Mouse (Mus musculus): ENCODE results near the gene Spast. TPM values are rescaled to one million over a fixed set of nuclear protein-coding genes. Genes with fewer than 3 reads are reported as not detected.
"Not testable (repeated sequence)": the region's sequence is repeated elsewhere in the genome, so short reads cannot be mapped to it uniquely, and the experiment has no call there.

The Spast gene
- polyA plus RNA-seq, 1 experiment from 2014 or later, result 21.0 TPM

DNA sequence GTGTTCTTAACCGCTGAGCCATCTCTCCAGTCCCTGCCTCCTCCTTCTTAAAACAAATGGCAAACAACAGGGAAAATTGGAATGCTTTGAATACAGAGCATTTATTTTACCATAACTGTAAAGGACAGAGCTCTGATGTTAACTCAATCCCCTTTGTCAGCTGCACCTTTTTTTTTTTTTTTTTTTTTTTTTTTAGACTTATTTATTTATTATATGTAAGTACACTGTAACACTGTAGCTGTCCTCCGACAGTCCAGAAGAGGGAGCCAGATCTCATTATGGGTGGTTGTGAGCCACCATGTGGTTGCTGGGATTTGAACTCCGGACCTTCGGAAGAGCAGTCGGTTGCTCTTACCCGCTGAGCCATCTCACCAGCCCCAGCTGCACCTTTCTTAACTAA lies 20.1 kb upstream of the Spast start:
- Histone ChIP-seq H3K9me3 (ENCODE audit: control insufficient read depth, low read depth, low read length) (no peaks in the 10 kb centered on the region), H3K36me3 (ENCODE audit: control insufficient read depth, insufficient read depth, low read length) (peaks cover 4% of the 10 kb centered on the region; the same call in 1 of the 2 replicates), H3K27me3 (ENCODE audit: control insufficient read depth, insufficient read depth, low read length) (no peaks in the 10 kb centered on the region), H3K4me1 (ENCODE audit: control insufficient read depth, insufficient read depth, low read length) (peaks cover 5% of the 10 kb centered on the region; the same call in 1 of the 2 replicates), H3K4me3 (ENCODE audit: low read depth, low read length) (no peak overlapping the region), H3K27ac (ENCODE audit: low read length) (no peak overlapping the region), H3K9ac (replicated peaks; ENCODE audit: low read depth, low read length) (no peak overlapping the region), H3K4me2 (replicated peaks; ENCODE audit: low read depth, low read length) (no peak overlapping the region)
- WGBS, result 87% methylated on average over 6 of the region's 6 CpGs
- ATAC-seq (ENCODE audit: insufficient number of reproducible peaks, insufficient read depth, low FRiP score, low read depth), result no peak

DNA sequence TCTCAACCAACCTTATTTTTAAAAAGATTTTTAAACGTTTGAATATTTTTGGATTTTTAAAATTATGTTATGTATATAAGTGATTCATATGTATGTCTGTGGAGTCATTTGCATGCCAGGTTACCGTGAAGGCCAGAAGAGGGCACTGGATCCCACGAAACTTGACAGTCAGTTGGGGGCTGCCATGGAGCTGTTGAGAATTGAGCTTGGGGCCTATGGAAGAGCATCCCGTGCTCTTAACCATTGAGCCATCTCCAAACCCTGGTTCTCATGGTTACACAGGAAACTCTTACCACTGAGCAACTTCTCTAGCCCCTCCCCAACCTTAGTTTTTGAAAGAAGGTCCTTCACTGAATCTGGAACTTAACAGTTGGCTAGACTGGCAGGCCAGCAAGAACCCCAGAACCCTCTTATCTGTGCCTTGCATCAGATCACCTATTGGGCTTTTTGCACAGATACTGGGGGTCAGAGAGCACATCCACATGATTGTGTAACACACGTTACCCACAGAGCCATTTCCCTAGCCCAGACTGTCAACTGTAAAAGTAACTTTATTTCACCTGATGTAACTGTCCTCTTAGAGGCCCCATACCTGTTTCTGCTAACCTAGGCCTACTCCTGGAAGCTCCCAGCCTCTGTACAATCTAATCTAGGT lies 16.3 kb upstream of the Spast start:
- Histone ChIP-seq H3K9me3 (ENCODE audit: control insufficient read depth, low read depth, low read length) (no peaks in the 10 kb centered on the region), H3K36me3 (ENCODE audit: control insufficient read depth, insufficient read depth, low read length) (no peaks in the 10 kb centered on the region), H3K4me3 (ENCODE audit: low read depth, low read length) (no peak overlapping the region), H3K4me2 (replicated peaks; ENCODE audit: low read depth, low read length) (no peak overlapping the region), H3K27ac (ENCODE audit: low read length) (no peak overlapping the region), H3K4me1 (ENCODE audit: control insufficient read depth, insufficient read depth, low read length) (no peaks in the 10 kb centered on the region), H3K27me3 (ENCODE audit: control insufficient read depth, insufficient read depth, low read length) (no peaks in the 10 kb centered on the region), H3K9ac (replicated peaks; ENCODE audit: low read depth, low read length) (no peak overlapping the region)
- no peak for ATAC-seq (ENCODE audit: insufficient number of reproducible peaks, insufficient read depth, low FRiP score, low read depth)
- WGBS, result 50% methylated on average over 5 of the region's 5 CpGs

DNA sequence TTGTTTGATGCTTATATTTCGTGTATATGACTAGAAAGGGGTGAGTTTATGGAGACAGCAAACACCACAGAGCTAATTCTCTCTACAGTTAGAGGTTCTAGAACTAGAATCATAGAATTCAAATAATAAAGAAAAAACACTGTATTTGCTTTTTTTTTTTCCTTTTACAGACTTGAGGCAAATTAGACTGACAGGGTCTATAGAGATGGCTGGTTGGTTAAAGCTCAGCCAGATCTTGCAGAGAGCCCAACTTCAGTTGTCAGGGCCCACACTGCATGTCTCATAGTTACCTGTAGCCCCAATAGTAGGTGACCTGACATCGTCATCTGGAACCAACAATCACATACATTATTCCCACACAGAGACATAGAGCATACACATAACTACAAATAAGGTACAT lies 14.9 kb upstream of the Spast start, which contains the start of gene Dpy30:
Gene Dpy30, minus strand, starts transcription at position 101 of the 400 bp plus-strand sequence.
- Histone ChIP-seq H3K27me3 (ENCODE audit: control insufficient read depth, insufficient read depth, low read length) (no peaks in the 10 kb centered on the region), H3K4me2 (replicated peaks; ENCODE audit: low read depth, low read length) (no peak within 1 kb of the TSS), H3K9me3 (ENCODE audit: control insufficient read depth, low read depth, low read length) (no peaks in the 10 kb centered on the region), H3K4me3 (ENCODE audit: low read depth, low read length) (no peak within 1 kb of the TSS), H3K9ac (replicated peaks; ENCODE audit: low read depth, low read length) (no peak within 1 kb of the TSS), H3K27ac (ENCODE audit: low read length) (no peak within 1 kb of the TSS), H3K36me3 (ENCODE audit: control insufficient read depth, insufficient read depth, low read length) (no peaks in the 10 kb centered on the region), H3K4me1 (ENCODE audit: control insufficient read depth, insufficient read depth, low read length) (no peaks in the 10 kb centered on the region)
- 76% methylated on average over 2 of the region's 2 CpGs for WGBS
- ATAC-seq (ENCODE audit: insufficient number of reproducible peaks, insufficient read depth, low FRiP score, low read depth), result no peak

DNA sequence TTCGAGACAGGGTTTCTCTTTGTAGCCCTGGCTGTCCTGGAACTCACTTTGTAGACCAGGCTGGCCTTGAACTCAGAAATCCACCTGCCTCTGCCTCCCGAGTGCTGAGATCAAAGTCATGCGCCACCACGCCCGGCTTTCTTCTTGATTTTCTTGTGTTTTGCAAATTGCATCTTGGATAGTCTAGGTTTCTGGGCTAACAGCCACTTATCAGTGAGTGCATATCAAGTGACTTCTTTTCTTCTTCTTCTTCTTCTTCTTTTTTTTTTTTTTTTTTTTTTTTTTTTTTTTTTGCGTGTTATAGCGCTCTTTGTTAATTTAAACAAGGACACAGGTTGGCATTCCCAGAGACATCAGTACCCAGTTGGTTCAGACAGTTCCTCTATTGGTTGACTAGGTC lies 11.6 kb upstream of the Spast start:
- not testable (repeated sequence) for H3K4me1 ChIP-seq (ENCODE audit: control insufficient read depth, insufficient read depth, low read length); H3K4me3 ChIP-seq (ENCODE audit: low read depth, low read length); ATAC-seq (ENCODE audit: insufficient number of reproducible peaks, insufficient read depth, low FRiP score, low read depth); H3K9ac ChIP-seq (replicated peaks; ENCODE audit: low read depth, low read length); H3K36me3 ChIP-seq (ENCODE audit: control insufficient read depth, insufficient read depth, low read length); H3K27me3 ChIP-seq (ENCODE audit: control insufficient read depth, insufficient read depth, low read length); H3K4me2 ChIP-seq (replicated peaks; ENCODE audit: low read depth, low read length); H3K27ac ChIP-seq (ENCODE audit: low read length); H3K9me3 ChIP-seq (ENCODE audit: control insufficient read depth, low read depth, low read length)
- 89% methylated on average over 7 of the region's 7 CpGs for WGBS

DNA sequence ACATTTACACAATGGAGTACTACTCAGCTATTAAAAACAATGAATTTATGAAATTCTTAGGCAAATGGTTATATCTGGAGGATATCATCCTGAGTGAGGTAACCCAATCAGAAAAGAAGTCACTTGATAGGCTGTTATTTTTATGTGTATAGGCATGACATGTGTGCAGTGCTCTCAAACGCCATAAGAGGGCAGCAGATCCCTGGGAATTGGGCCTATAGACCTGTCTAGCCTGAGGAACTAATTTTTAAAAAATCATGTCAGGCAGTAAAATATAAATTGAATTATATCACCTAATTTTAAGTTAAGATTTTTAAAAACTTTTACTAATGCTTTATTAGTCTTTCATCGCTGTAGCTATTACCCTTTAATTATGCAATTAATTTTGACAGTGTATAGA lies 10.6 kb upstream of the Spast start:
- H3K9me3 ChIP-seq (ENCODE audit: control insufficient read depth, low read depth, low read length); H3K27me3 ChIP-seq (ENCODE audit: control insufficient read depth, insufficient read depth, low read length); H3K4me2 ChIP-seq (replicated peaks; ENCODE audit: low read depth, low read length); H3K9ac ChIP-seq (replicated peaks; ENCODE audit: low read depth, low read length); H3K36me3 ChIP-seq (ENCODE audit: control insufficient read depth, insufficient read depth, low read length); H3K4me3 ChIP-seq (ENCODE audit: low read depth, low read length); H3K27ac ChIP-seq (ENCODE audit: low read length); H3K4me1 ChIP-seq (ENCODE audit: control insufficient read depth, insufficient read depth, low read length); ATAC-seq (ENCODE audit: insufficient number of reproducible peaks, insufficient read depth, low FRiP score, low read depth): not testable (repeated sequence)
- WGBS, result 47% methylated on average over 2 of the region's 2 CpGs

DNA sequence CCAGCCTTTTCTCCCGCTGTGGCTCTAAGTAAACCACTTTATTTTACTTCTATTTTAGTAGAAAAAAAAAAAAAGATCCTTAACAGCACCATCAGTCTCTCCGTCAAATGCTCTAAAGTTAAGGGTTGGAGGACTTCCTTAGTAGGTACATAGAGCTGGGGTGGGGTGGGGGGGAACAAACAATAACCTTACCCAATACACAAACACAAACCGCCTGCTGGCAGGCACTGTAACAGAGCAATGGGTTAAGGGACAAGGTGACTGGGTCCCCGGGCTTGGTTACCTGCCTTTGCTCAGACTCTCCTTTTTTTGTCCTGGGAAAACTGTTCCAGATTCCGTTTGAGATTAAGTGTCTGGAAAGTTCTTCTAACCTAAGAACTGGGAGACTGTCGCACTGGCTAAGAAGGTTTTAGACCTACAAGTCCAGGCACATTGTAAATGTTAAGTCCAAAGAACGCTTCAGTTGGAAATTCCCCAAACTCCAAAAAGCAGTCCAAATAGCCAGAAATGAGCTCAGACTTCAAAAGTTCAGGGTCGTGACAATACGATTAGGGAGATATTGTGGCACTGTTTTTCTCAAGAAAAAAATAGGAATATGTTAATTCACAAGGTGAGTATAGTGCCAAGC lies 7.6 kb upstream of the Spast start:
- Histone ChIP-seq H3K9ac (replicated peaks; ENCODE audit: low read depth, low read length) (no peak overlapping the region), H3K36me3 (ENCODE audit: control insufficient read depth, insufficient read depth, low read length) (no peaks in the 10 kb centered on the region), H3K4me2 (replicated peaks; ENCODE audit: low read depth, low read length) (no peak overlapping the region), H3K27ac (ENCODE audit: low read length) (no peak overlapping the region), H3K4me3 (ENCODE audit: low read depth, low read length) (no peak overlapping the region), H3K4me1 (ENCODE audit: control insufficient read depth, insufficient read depth, low read length) (no peaks in the 10 kb centered on the region), H3K27me3 (ENCODE audit: control insufficient read depth, insufficient read depth, low read length) (no peaks in the 10 kb centered on the region), H3K9me3 (ENCODE audit: control insufficient read depth, low read depth, low read length) (no peaks in the 10 kb centered on the region)
- 73% methylated on average over 9 of the region's 9 CpGs for WGBS
- no peak for ATAC-seq (ENCODE audit: insufficient number of reproducible peaks, insufficient read depth, low FRiP score, low read depth)

DNA sequence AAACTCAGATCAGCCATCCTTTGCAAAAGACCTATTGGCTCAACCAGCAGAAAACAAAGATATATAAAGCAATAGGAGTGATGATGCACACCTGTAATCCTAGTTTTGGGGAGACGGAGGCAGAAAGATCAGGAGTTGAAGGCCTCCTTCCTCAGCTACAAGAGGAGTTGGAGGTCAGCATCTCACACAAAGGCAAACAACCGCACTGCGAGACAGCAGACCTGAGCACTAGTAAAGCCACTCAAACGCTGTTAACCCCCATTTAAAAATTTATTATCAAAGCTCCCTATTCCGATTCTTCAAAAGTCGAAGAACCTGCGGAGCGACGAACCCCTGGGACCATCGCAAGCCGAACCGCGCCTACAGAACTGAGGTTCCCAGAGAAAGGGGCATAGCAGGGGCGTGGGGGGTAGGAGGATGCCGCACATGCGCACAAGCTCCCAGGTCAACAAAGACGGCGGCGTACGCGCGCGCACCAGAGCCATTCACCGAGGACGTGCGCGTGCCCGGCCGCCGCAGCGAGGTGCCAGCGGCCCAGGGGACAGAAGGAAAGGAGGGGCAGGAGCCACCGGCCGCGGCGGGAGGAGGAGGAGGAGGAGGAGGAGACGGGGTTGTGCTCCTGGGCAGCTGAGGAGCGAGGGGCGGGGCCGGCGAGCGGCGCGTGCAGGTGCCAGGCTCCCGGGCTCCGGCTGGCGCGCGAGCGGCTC lies 409 bp upstream of the Spast start:
- Histone ChIP-seq H3K4me1 (ENCODE audit: control insufficient read depth, insufficient read depth, low read length) (peaks cover 25% of the 10 kb centered on the region), H3K27ac (ENCODE audit: low read length) (peak overlapping the region; percentile 95), H3K4me3 (ENCODE audit: low read depth, low read length) (peak overlapping the region; percentile 98), H3K9me3 (ENCODE audit: control insufficient read depth, low read depth, low read length) (no peaks in the 10 kb centered on the region), H3K36me3 (ENCODE audit: control insufficient read depth, insufficient read depth, low read length) (no peaks in the 10 kb centered on the region), H3K27me3 (ENCODE audit: control insufficient read depth, insufficient read depth, low read length) (no peaks in the 10 kb centered on the region), H3K4me2 (replicated peaks; ENCODE audit: low read depth, low read length) (peak overlapping the region; percentile 72), H3K9ac (replicated peaks; ENCODE audit: low read depth, low read length) (peak overlapping the region; percentile 94)
- peak; percentile 96 for ATAC-seq (ENCODE audit: insufficient number of reproducible peaks, insufficient read depth, low FRiP score, low read depth)
- WGBS, result under 1% methylated on average over 44 of the region's 50 CpGs

DNA sequence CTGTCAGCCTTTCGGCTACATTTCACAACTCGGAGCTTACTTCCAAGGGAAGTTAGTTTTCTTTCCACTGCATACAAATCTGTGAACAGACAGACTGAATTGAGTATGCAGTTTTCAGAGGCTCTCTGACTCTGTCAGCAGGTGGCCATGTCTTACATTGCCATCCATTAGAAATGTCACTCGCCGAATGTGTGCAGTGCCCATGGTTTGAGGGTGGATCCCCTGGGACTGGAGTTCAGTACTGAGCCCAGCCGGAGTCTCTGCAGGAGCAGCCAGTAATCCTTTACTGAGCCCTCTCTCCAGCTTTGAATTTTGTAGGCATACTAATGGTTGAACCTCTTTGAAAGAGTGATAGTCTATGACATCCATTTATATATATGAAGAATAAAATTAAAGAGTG lies 2.4 kb downstream of the Spast start:
- H3K4me1 ChIP-seq (ENCODE audit: control insufficient read depth, insufficient read depth, low read length), result peaks cover 25% of the 10 kb centered on the region
- no peaks in the 10 kb centered on the region for H3K36me3 ChIP-seq (ENCODE audit: control insufficient read depth, insufficient read depth, low read length)
- no peak overlapping the region for H3K27ac ChIP-seq (ENCODE audit: low read length)
- H3K9ac ChIP-seq (replicated peaks; ENCODE audit: low read depth, low read length), result no peak overlapping the region
- H3K27me3 ChIP-seq (ENCODE audit: control insufficient read depth, insufficient read depth, low read length), result no peaks in the 10 kb centered on the region
- H3K9me3 ChIP-seq (ENCODE audit: control insufficient read depth, low read depth, low read length), result no peaks in the 10 kb centered on the region
- H3K4me2 ChIP-seq (replicated peaks; ENCODE audit: low read depth, low read length), result peak overlapping the region; percentile 72
- no peak overlapping the region for H3K4me3 ChIP-seq (ENCODE audit: low read depth, low read length)
- ATAC-seq (ENCODE audit: insufficient number of reproducible peaks, insufficient read depth, low FRiP score, low read depth), result no peak
- WGBS, result 56% methylated on average over 5 of the region's 5 CpGs

Data from stomach, embryonic 14.5 days (tissue).